Mouse (Mus musculus) cerebellum, adult 2 months (tissue): ENCODE measurements around the gene Kdelr3. TPM values are rescaled to one million over a fixed set of nuclear protein-coding genes. Genes with fewer than 3 reads are reported as not detected.

Experiments
- DNase-seq, 2 experiments: peaks; one replicate each; pipeline ENCODE4 v3.0.0; 2021
- H3K27ac ChIP-seq: fragments of 200-500 bp; 2 replicates; pipeline ENCODE4 v1.5.1; 2012; ENCODE audit warnings: low read length, control low read depth, inconsistent platforms; ENCODE audit not compliant: insufficient read depth
- H3K27me3 ChIP-seq: fragments of 200-500 bp; 2 replicates; pipeline ENCODE4 v1.6.1; 2012; ENCODE audit warnings: inconsistent platforms, mild to moderate bottlenecking, low read length, moderate library complexity; ENCODE audit not compliant: control insufficient read depth, insufficient read depth
- H3K4me1 ChIP-seq: fragments of 200-500 bp; 2 replicates; pipeline ENCODE4 v1.6.1; 2011; ENCODE audit warnings: low read length; ENCODE audit not compliant: control insufficient read depth, insufficient read depth
- H3K4me3 ChIP-seq: fragments of 200-500 bp; replicated peaks from 2 replicates; pipeline ENCODE3; 2011; ENCODE audit warnings: mild to moderate bottlenecking, low read depth, low read length, control low read depth; ENCODE audit not compliant: insufficient read depth
- CTCF ChIP-seq: fragments of 200-500 bp; IDR thresholded peaks from 2 replicates; pipeline ENCODE4 v1.5.1; 2011; ENCODE audit warnings: low read depth, mild to moderate bottlenecking, control low read depth, low read length, moderate library complexity, borderline replicate concordance; ENCODE audit not compliant: insufficient read depth
- POLR2A ChIP-seq: fragments of 200-500 bp; IDR thresholded peaks from 2 replicates; pipeline ENCODE4 v1.6.1; 2011; ENCODE audit warnings: low read length, control low read depth, borderline replicate concordance; ENCODE audit not compliant: insufficient read depth
- WGBS: fragments of 180-500 bp; shearing (Covaris S2); methylation state at CpG from one replicate; pipeline ENCODE4 v1.1.7; 2018; 5-methylcytosine and 5-hydroxymethylcytosine counted together
- polyA plus RNA-seq: library from polyadenylated mRNA; depleted of rRNA; stranded (reverse); fragments of >200 nt; gene quantifications from 2 replicates; pipeline ENCODE4 v1.2.3, GENCODE M21; 2012; rRNA removed

Gene Kdelr3
- 1.7 and 2.5 TPM in 2 replicates for polyA plus RNA-seq

DNA sequence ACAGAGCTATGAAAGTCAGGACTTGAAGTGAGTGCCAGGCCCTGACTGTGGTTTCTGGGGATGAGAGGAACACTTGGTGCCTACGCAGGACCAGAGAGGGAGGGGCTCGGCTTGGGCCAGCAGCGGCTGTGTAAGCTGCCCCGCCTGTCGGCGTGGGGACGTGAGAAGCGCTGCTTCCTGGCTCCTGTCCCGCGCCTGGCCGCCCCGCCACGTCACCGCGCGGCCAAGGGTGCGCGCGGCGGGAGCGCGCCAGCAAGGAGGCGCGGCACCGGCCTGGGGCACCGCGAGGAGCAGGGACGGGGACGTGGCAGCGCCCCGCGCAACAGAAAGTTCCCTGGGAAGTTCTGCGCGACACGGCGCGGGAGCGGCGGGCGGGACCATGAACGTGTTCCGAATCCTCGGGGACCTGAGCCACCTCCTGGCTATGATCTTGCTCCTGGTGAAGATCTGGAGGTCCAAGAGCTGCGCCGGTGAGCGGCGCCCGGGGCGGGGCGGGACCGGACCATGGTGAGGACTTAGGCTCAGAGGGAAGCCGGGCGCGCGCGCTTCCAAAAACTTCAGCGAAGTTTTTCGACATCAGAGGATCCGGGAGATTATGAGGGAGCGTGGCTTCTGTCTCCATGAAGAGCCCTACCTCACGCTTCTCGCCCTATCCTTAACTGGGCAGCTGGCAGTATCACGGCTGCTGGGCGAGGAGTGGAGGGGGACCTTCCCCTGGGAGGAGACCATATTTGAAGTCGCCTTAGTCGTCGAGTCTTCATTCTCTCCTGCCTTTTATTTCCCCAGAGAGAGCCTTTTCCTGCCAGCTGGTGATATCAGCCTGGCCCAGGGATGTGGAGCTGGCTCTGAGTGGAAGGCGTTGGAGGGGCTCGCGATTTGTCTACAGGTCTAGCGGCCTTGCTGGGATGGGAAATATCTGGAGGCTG, at the start of gene Kdelr3:
TSS of gene Kdelr3 (plus strand) at position 241 of the 926 bp plus-strand sequence.
- under 1% methylated on average over 70 of the region's 71 CpGs for WGBS
- Histone ChIP-seq H3K27me3 (no peaks in the 10 kb centered on the region; the same call in 1 of the 2 replicates), H3K4me3 (peak within 1 kb of the TSS; percentile 52), H3K4me1 (peaks cover 12% of the 10 kb centered on the region), H3K27ac (no peak within 1 kb of the TSS)
- TF ChIP-seq POLR2A (no peak), CTCF (no peak)
- peak; percentile 38 to 46 for DNase-seq

- H3K27me3 ChIP-seq: no peaks in the 10 kb centered on the region
- H3K4me1 ChIP-seq: no peaks in the 10 kb centered on the region
- H3K27ac ChIP-seq: no peak overlapping the region
- no peak for TF ChIP-seq POLR2A
- peak; percentile 100 for TF ChIP-seq CTCF
- 7% methylated on average over 18 of the region's 18 CpGs for WGBS
- peak; percentile 71 to 87 for DNase-seq
- no peak overlapping the region for H3K4me3 ChIP-seq
These were observed 49.5 kb upstream of the Kdelr3 start for GRCm38 (mm10) chr15:79466601-79467286.

DNA sequence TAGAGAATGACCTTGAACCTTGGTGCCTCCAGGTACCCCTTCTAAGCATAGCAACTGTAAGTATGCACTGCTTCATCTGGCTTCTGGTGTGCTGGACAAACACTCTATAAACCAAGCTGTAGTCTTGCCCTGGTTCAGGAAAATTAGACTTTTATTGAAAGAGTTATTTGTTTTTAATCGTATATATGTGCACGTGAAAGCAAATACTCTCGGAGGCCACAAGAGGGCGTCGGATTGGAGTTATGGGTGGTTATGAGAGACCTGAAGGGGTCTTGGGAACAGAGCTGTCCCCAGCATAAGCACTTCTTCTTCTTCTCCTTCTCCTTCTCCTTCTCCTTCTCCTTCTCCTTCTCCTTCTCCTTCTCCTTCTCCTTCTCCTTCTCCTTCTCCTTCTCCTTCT, 46.6 kb upstream of the Kdelr3 start:
- H3K4me3 ChIP-seq: no peak overlapping the region
- no peak overlapping the region for H3K27ac ChIP-seq
- 71% methylated on average over 5 of the region's 5 CpGs for WGBS
- no peaks in the 10 kb centered on the region for H3K27me3 ChIP-seq
- H3K4me1 ChIP-seq: no peaks in the 10 kb centered on the region
- DNase-seq: no peak
- no peak for TF ChIP-seq CTCF
- no peak for TF ChIP-seq POLR2A

DNA sequence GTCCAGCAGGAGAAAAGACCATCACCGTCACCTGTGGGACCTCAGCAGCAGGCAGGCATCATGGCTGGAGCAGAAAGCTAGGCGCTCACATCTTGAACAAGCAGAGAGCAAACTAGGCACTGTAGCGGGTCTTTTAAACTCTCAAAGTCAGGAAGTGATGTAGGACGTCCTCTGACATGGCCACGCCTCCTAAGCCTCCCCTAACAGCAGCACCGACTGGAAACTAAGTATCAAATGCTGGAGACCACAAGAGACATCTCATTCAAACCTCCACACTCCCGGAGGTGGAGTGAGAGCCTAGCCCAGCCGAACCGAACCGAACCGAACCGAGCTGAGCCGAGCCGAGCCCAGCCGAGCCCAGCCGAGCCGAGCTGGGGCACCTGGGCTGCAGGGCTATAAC, 45.6 kb upstream of the Kdelr3 start:
- DNase-seq: no peak
- no peak overlapping the region for H3K4me3 ChIP-seq
- H3K27me3 ChIP-seq: no peaks in the 10 kb centered on the region
- no peaks in the 10 kb centered on the region for H3K4me1 ChIP-seq
- TF ChIP-seq CTCF (no peak), POLR2A (no peak)
- WGBS: 21% methylated on average over 17 of the region's 17 CpGs
- H3K27ac ChIP-seq: no peak overlapping the region

DNA sequence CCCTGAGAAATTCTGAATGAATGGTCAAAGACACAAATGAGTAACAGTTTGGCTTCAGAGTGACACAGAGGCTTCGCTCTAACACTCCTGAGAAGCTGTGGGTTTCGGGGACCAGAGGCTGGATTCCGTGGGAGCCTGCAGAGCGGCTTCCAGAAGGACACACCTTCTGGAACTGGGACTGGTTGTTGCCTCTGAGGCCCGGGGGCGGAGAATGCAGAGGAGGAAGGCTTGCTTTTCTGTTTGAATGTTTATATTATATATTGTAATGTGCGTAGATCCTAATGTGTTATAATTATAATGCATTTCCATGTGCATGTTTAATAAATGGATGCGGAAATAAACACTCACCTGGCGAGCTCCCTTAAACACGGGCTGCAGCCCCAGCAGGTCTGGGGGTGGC, 45.1 kb upstream of the Kdelr3 start:
- WGBS: 48% methylated on average over 10 of the region's 10 CpGs

GRCm38 (mm10) chr15:79473042-79473441, 43.2 kb upstream of the Kdelr3 start:
- no peaks in the 10 kb centered on the region for H3K4me1 ChIP-seq
- no peak for DNase-seq
- TF ChIP-seq CTCF (no peak), POLR2A (no peak)
- WGBS: 89% methylated on average over 5 of the region's 5 CpGs
- H3K4me3 ChIP-seq: no peak overlapping the region
- H3K27me3 ChIP-seq: no peaks in the 10 kb centered on the region
- no peak overlapping the region for H3K27ac ChIP-seq

More for the DNA sequence above, 45.1 kb upstream of the Kdelr3 start:
- H3K27ac ChIP-seq: no peak overlapping the region
- H3K4me1 ChIP-seq: no peaks in the 10 kb centered on the region
- H3K27me3 ChIP-seq: no peaks in the 10 kb centered on the region
- TF ChIP-seq POLR2A (no peak), CTCF (no peak)
- H3K4me3 ChIP-seq: no peak overlapping the region
- DNase-seq: no peak

DNA sequence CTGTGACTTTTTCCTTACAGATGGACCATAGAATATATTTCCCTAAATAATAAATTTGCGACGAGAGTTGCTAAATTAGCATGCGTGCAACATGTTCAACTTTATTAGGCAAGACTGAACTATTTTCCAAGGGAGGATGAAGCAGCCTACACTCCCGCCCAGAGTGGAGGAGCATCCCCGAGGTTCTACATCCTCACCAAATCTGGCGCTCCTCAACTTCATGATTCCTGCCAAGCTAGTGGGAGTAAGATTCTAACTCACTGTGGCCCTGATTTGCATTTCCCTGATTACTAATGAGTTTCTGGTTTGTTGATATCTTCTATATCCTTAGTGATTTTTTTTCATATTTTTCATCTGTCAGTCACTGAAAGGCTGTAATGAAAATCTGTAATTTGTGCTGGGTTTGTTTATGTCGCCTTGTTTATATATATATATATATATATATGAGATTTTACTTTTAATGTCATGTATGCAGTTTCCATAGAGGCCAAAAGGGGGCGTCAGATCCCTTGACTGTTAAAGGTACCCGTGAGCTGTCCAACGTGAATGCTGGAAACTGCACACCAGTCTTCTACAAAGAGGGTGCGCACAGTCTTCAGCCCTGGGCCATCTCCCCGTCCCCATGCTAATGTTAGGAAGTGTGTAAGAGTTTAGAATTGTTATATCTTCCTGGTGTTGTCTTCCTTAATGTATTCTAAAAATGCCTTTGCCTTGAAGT, 42.4 kb upstream of the Kdelr3 start:
- WGBS: 54% methylated on average over 12 of the region's 12 CpGs
- Histone ChIP-seq H3K27me3 (no peaks in the 10 kb centered on the region), H3K4me3 (no peak overlapping the region), H3K4me1 (no peaks in the 10 kb centered on the region), H3K27ac (no peak overlapping the region)
- DNase-seq: no peak
- TF ChIP-seq POLR2A: no peak
- TF ChIP-seq CTCF: no peak

DNA sequence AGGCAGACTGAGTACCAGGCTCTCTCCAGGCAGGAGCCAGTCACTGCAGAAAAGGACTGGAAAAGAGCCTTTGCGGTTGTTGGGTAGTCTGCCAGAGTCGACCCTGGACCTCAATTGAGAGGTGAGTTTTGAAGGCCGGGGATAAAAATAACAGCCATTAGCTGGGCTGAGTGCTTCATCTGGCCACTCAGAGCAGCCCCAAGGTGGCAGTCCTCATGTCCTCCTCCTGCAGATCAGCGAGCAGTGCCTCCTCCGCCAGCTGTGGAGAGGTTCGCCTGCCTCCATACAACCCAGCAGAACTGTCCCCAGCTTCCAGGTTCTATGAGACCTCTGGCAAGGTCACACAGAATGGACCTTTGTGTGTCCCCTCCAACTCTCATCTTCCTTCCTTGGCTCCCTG, 39.0 kb upstream of the Kdelr3 start:
- Histone ChIP-seq H3K27ac (no peak overlapping the region), H3K4me3 (no peak overlapping the region), H3K27me3 (no peaks in the 10 kb centered on the region), H3K4me1 (no peaks in the 10 kb centered on the region)
- TF ChIP-seq POLR2A (no peak), CTCF (no peak)
- WGBS: 40% methylated on average over 6 of the region's 6 CpGs
- DNase-seq: no peak
